Mouse (Mus musculus): ENCODE results near the gene Pknox2. TPM values are rescaled to one million over a fixed set of nuclear protein-coding genes. Genes with fewer than 3 reads are reported as not detected.

The Pknox2 gene
- polyA plus RNA-seq, 2 experiments from 2014 or later = not detected

GRCm38 (mm10) chr9:37099595-37099994, 47.6 kb downstream of the Pknox2 start:
- ATAC-seq = no peak

GRCm38 (mm10) chr9:37098600-37098999, 48.6 kb downstream of the Pknox2 start:
- no peak for ATAC-seq

- ATAC-seq = no peak
Measured at GRCm38 (mm10) chr9:37094230-37094990, 52.8 kb downstream of the Pknox2 start.

GRCm38 (mm10) chr9:37093086-37093485, 54.1 kb downstream of the Pknox2 start:
- ATAC-seq = no peak

GRCm38 (mm10) chr9:37089894-37090652, 57.1 kb downstream of the Pknox2 start:
- ATAC-seq = no peak

GRCm38 (mm10) chr9:37085370-37085769, 61.8 kb downstream of the Pknox2 start:
- no peak for ATAC-seq

GRCm38 (mm10) chr9:37082246-37082645, 65.0 kb downstream of the Pknox2 start:
- no peak for ATAC-seq

GRCm38 (mm10) chr9:37080309-37080708, 66.9 kb downstream of the Pknox2 start:
- ATAC-seq = no peak

GRCm38 (mm10) chr9:37077063-37077418, 70.2 kb downstream of the Pknox2 start:
- ATAC-seq = no peak

GRCm38 (mm10) chr9:37076386-37077062, 70.7 kb downstream of the Pknox2 start:
- ATAC-seq = no peak

- no peak for ATAC-seq
Measured at GRCm38 (mm10) chr9:37075903-37076302, 71.3 kb downstream of the Pknox2 start.

- no peak for ATAC-seq
Measured at GRCm38 (mm10) chr9:37069391-37070312, 77.6 kb downstream of the Pknox2 start.

- no peak for ATAC-seq
Measured at GRCm38 (mm10) chr9:37067473-37067830, 79.8 kb downstream of the Pknox2 start.

GRCm38 (mm10) chr9:37066732-37067472, 80.3 kb downstream of the Pknox2 start:
- no peak for ATAC-seq

- ATAC-seq = no peak
Measured at GRCm38 (mm10) chr9:37061627-37062026, 85.6 kb downstream of the Pknox2 start.

GRCm38 (mm10) chr9:37054703-37055102, 92.5 kb downstream of the Pknox2 start:
- ATAC-seq = no peak

GRCm38 (mm10) chr9:37053601-37054512, 93.3 kb downstream of the Pknox2 start:
- no peak for ATAC-seq

- no peak for ATAC-seq
Measured at GRCm38 (mm10) chr9:37053041-37053440, 94.2 kb downstream of the Pknox2 start.

- ATAC-seq = no peak
Measured at GRCm38 (mm10) chr9:37051669-37052068, 95.5 kb downstream of the Pknox2 start.

- ATAC-seq = no peak
Measured at GRCm38 (mm10) chr9:37047490-37047889, 99.7 kb downstream of the Pknox2 start.

GRCm38 (mm10) chr9:37045875-37046274, 101.3 kb downstream of the Pknox2 start:
- ATAC-seq = no peak
